Mouse (Mus musculus): ENCODE measurements around the gene Rbm19.

- TF ChIP-seq POLR2A (IDR thresholded peaks at IDR 0.05; ENCODE audit: low read depth, low read length) (no peak), CTCF (IDR thresholded peaks at IDR 0.05; ENCODE audit: borderline replicate concordance, insufficient read depth, low read length) (peak; percentile 88)
Measured at GRCm38 (mm10) chr5:120127641-120128040, 11.4 kb downstream of the Rbm19 start.

All from embryonic fibroblast, embryonic 13.5 days (primary cell).